Mouse (Mus musculus): ENCODE data around the gene Evx2.

Evx2 gene

DNA sequence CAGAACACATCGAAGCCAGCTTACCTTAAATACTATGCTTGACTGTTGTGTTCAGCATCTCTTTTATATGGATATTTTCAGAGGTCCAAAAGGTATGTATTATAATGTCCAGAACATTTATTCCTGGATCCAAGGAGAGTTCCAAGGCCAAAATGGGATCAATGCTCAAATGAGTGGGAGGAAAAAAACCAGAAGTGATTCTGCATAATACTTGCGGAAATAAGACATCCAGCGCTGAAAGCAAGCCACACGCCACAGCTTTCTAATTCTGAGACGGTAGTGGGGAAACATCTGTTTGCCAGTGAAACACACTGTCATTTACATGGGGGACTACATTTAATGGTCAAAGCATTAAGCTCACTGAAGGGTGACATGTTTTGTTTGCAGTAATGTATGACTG, 16.9 kb downstream of the Evx2 start:
- no peak for ATAC-seq (ENCODE audit: insufficient number of reproducible peaks, low FRiP score, low TSS enrichment)

DNA sequence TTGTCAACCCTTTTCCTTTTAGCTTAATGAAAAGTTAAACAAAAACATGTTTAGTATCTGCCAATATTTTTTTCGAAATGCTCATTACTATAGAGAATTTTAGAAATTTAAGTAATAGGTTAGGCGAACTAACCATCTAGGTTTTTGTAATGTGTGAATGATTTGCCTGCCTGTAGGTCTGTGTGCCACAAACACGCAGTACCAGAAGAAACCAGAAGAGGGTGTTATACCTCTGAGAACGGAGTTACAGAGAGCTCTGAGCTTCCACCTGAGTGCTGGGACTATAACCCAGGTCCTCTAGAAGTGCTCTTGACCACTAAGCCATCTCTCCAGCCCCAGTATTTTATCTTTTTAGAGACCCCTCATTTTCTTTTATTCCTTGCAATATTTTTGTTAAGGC, 23.9 kb downstream of the Evx2 start:
- ATAC-seq (ENCODE audit: insufficient number of reproducible peaks, low FRiP score, low TSS enrichment) = no peak

DNA sequence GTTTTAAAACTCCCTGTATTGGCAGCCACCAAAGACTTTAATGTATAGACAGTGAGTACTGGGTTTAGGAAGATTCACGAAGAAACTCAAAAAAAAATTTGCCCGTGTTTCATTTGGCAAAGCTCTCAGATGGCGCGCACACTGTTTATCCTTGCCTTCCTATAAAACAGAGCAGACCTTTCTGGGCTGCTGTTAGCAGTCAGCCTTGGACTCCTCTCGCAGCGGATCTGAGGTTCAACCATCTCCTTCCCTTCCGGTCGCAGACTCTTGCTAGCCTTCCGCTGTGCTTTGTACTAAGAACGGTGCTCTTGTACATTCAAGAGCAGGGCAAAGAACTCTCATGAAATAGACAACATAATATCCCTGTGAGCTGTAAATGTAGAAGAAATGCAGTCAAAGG, 39.0 kb downstream of the Evx2 start:
- ATAC-seq (ENCODE audit: insufficient number of reproducible peaks, low FRiP score, low TSS enrichment) = no peak

DNA sequence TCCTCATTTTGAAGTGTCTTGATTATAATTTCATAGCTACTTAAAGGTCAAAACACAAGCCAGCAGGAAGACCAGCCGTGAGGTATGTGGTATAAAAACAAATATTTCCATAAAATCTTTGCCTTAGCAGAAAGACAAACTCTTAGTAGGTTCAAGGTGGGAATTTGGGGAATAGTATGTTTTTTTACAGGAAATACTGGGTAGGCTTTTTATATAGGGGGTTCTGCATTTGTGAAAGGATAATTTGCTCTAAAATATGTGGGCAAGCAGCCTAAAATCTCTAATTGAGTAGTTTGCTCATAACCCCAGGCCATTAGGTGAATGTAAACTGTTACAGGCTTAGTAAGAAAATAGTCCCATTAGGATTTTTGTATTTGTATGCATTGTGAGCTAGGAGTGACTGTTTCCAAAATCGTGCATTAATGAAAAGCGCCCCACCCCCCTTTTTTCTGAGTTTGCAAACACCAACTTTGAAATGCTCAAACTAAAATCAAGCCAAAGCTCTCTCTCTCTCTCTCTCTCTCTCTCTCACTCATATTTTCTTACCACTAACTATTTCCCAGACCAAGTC, 39.6 kb downstream of the Evx2 start:
- ATAC-seq (ENCODE audit: insufficient number of reproducible peaks, low FRiP score, low TSS enrichment) = no peak

DNA sequence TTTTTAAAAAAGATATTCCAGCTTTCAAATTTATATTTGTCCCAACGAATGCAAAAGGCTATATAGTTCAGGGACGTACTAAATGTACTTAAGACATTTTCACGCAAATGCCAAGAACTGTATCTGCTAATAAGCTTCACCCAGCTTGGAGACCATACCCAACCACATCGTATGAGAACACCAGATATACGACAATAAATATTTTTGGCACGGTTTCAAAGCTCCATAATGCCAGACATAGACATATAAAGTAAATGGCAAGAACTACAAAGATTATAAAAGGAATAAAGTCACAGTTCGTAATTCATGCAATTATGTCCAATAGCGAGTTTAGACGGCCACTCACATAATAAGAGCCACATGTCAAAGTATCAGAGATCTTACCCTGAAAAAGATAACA, 41.7 kb downstream of the Evx2 start:
- no peak for ATAC-seq (ENCODE audit: insufficient number of reproducible peaks, low FRiP score, low TSS enrichment)

DNA sequence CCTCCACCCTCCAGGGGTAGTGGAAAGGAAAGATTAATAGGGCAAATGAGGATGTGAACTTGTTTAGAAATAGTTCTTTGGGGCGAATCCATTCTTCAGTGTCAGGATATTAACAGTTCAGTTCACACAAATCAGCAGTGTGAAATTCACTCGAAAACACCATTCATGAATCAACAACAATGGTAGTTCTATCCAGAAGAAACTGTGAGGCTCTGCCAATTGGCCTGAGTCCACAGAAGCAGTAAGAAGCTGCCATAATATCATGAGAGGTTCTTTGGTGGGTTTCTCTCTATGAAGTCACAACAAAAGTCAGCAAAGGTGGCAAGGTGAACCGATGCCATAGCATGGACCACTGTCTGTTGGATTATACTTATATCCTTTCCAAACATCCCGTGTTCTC, 48.0 kb downstream of the Evx2 start:
- ATAC-seq (ENCODE audit: insufficient number of reproducible peaks, low FRiP score, low TSS enrichment) = no peak

DNA sequence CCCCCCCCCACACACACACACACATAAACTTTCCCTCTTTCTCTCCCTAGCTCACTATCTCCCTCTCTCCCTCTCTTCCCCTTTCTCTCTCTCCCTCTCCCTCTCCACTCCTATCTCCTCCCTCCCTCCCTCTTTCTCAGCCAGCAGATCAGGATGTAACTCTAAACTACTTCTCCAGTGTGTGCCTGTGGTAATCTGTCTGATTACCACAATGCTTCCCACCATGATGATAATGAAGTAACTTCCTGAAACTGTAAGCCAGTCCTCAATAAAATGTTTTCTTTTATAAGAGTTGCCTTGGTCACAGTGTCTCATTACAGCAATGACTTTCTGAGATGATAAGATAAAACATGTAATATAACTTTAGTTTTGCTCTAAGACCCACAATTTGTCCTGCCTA, 50.0 kb downstream of the Evx2 start:
- no peak for ATAC-seq (ENCODE audit: insufficient number of reproducible peaks, low FRiP score, low TSS enrichment)

DNA sequence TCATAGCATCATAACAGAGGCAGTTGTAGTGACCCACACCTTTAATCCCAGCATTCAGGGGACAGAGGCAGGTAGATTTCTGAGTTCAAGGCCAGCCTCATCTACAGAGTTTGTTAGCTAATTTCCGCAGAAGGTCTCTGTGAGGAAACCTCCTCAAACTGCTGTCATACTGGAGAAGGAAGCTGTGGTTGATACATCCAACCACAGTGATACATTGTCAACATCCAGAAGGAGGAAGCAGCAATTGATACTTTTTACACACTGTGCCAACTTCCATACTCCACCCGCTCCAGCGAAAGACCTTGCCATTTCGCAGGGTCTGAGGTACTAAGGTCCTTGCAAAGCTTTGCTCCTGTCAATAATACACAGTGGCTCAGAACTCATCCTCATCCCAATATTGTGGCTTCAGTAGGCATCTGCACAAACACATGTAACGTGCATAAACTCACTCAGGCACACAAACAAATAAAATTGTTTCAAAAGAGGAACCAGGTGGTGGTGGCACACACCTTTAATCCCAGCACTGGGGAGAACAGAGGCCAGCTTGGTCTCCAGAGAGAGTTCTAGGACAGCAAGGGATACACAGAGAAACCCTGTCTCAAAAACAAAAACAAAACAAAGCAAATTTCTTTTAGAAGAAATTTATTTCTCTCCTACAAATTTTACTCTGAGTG, 53.1 kb downstream of the Evx2 start:
- ATAC-seq (ENCODE audit: insufficient number of reproducible peaks, low FRiP score, low TSS enrichment) = no peak

DNA sequence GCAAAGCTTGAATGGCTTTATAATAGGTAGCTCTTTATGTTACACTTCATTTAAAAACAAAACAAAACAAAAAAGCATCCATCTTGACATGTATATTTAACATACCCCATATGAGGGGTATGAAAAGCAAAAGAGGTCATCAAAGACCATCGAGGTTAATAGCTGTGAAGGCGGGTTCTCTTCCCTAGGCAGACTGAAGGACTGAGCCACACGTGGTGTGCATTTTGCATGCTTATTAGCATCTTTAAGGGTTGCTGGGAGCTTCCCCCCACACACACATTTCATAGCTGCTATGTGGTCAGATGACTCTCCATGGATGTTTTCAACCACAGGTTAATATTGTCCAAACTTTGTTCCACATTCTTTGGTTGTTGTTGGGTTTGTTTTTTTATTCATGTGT, 55.3 kb downstream of the Evx2 start:
- ATAC-seq (ENCODE audit: insufficient number of reproducible peaks, low FRiP score, low TSS enrichment) = no peak

Data from cerebellum, adult (tissue).